Mouse (Mus musculus) small intestine, adult 2 months (tissue): ENCODE results near the gene Lrrfip1.

ENCODE experiments used
- CTCF ChIP-seq: fragments of 200-500 bp; IDR thresholded peaks from 2 replicates; pipeline ENCODE4 v1.5.1; 2012; ENCODE audit warnings: low read depth, mild to moderate bottlenecking, control low read depth, inconsistent platforms, low read length, moderate library complexity, mixed read lengths; ENCODE audit not compliant: insufficient replicate concordance, insufficient read length; ENCODE audit errors: extremely low read depth
- POLR2A ChIP-seq: fragments of 200-500 bp; IDR thresholded peaks from 2 replicates; pipeline ENCODE4 v1.6.1; 2012; ENCODE audit warnings: low read depth, mild to moderate bottlenecking, control low read depth, inconsistent platforms, low read length, moderate library complexity

GRCm38 (mm10) chr1:91023230-91023629 lies 24.7 kb downstream of the Lrrfip1 start:
- TF ChIP-seq CTCF (no peak), POLR2A (no peak)
